Mouse (Mus musculus) lung, postnatal 0 days (tissue): ENCODE measurements around the gene Nsun2.

Source experiments
- CTCF ChIP-seq: IDR thresholded peaks from 2 replicates; pipeline ENCODE4 v1.5.1; 2016; ENCODE audit warnings: antibody characterized with exemption, mild to moderate bottlenecking
- EP300 ChIP-seq: IDR thresholded peaks from 2 replicates; pipeline ENCODE4 v1.6.1; 2016; ENCODE audit warnings: antibody characterized with exemption, mild to moderate bottlenecking, control low read depth

GRCm38 (mm10) chr13:69576676-69577075 is 43.1 kb downstream of the Nsun2 start:
- TF ChIP-seq CTCF, result no peak
- TF ChIP-seq EP300, result no peak
